Mouse (Mus musculus): ENCODE measurements around the gene Elmo1.

Gene Elmo1

GRCm38 (mm10) chr13:20301760-20302159 lies 211.4 kb downstream of the Elmo1 start:
- in situ Hi-C loops (cut with MboI, MseI), result loop anchor here in 1 of 2 experiments (25.0 kb wide), 1 partner anchor 861 kb away; no protein-coding TSS in a partner anchor

- in situ Hi-C loops (cut with MboI, MseI), result loop anchor here in 1 of 2 experiments (25.0 kb wide), 1 partner anchor 857 kb away; no protein-coding TSS in a partner anchor
Observed at GRCm38 (mm10) chr13:20305621-20306020, 215.2 kb downstream of the Elmo1 start.

- in situ Hi-C loops (cut with MboI, MseI), result loop anchor here in 1 of 2 experiments (25.0 kb wide), 1 partner anchor 856 kb away; no protein-coding TSS in a partner anchor
Observed at GRCm38 (mm10) chr13:20306180-20307177, 216.1 kb downstream of the Elmo1 start.

GRCm38 (mm10) chr13:20307381-20307780 lies 217.0 kb downstream of the Elmo1 start:
- in situ Hi-C loops (cut with MboI, MseI), result loop anchor here in 1 of 2 experiments (25.0 kb wide), 1 partner anchor 855 kb away; no protein-coding TSS in a partner anchor

GRCm38 (mm10) chr13:20311612-20312011 lies 221.2 kb downstream of the Elmo1 start:
- in situ Hi-C loops (cut with MboI, MseI), result loop anchor here (5.0 to 25.0 kb wide), 5 partner anchors 161 to 851 kb away; no protein-coding TSS in a partner anchor

- in situ Hi-C loops (cut with MboI, MseI), result loop anchor here (5.0 to 25.0 kb wide), 5 partner anchors 159 to 849 kb away; no protein-coding TSS in a partner anchor
Observed at GRCm38 (mm10) chr13:20313345-20313744, 222.9 kb downstream of the Elmo1 start.

GRCm38 (mm10) chr13:20316139-20316538 lies 225.7 kb downstream of the Elmo1 start:
- in situ Hi-C loops (cut with MboI, MseI), result loop anchor here in 1 of 2 experiments (25.0 kb wide), 1 partner anchor 846 kb away; no protein-coding TSS in a partner anchor

GRCm38 (mm10) chr13:20318615-20319219 lies 228.3 kb downstream of the Elmo1 start:
- in situ Hi-C loops (cut with MboI, MseI), result loop anchor here in 1 of 2 experiments (25.0 kb wide), 1 partner anchor 844 kb away; no protein-coding TSS in a partner anchor

GRCm38 (mm10) chr13:20320232-20320631 lies 229.8 kb downstream of the Elmo1 start:
- in situ Hi-C loops (cut with MboI, MseI), result loop anchor here in 1 of 2 experiments (25.0 kb wide), 1 partner anchor 842 kb away; no protein-coding TSS in a partner anchor

GRCm38 (mm10) chr13:20323478-20323877 lies 233.1 kb downstream of the Elmo1 start:
- in situ Hi-C loops (cut with MboI, MseI), result loop anchor here in 1 of 2 experiments (25.0 kb wide), 1 partner anchor 839 kb away; no protein-coding TSS in a partner anchor

GRCm38 (mm10) chr13:20327064-20327463 lies 236.7 kb downstream of the Elmo1 start:
- in situ Hi-C loops (cut with MboI, MseI), result no loop called here

- in situ Hi-C loops (cut with MboI, MseI), result no loop called here
Observed at GRCm38 (mm10) chr13:20327975-20328374, 237.6 kb downstream of the Elmo1 start.

GRCm38 (mm10) chr13:20328672-20329071 lies 238.3 kb downstream of the Elmo1 start:
- in situ Hi-C loops (cut with MboI, MseI), result no loop called here

GRCm38 (mm10) chr13:20330954-20331353 lies 240.6 kb downstream of the Elmo1 start:
- in situ Hi-C loops (cut with MboI, MseI), result no loop called here

- in situ Hi-C loops (cut with MboI, MseI), result no loop called here
Observed at GRCm38 (mm10) chr13:20335051-20335888, 244.9 kb downstream of the Elmo1 start.

GRCm38 (mm10) chr13:20335889-20336497 lies 245.6 kb downstream of the Elmo1 start:
- in situ Hi-C loops (cut with MboI, MseI), result no loop called here

GRCm38 (mm10) chr13:20342881-20343280 lies 252.5 kb downstream of the Elmo1 start:
- in situ Hi-C loops (cut with MboI, MseI), result no loop called here

- in situ Hi-C loops (cut with MboI, MseI), result no loop called here
Observed at GRCm38 (mm10) chr13:20349754-20350153, 259.4 kb downstream of the Elmo1 start.

- in situ Hi-C loops (cut with MboI, MseI), result no loop called here
Observed at GRCm38 (mm10) chr13:20352631-20353030, 262.2 kb downstream of the Elmo1 start.
